Mouse (Mus musculus) stomach, postnatal 0 days (tissue): ENCODE results near the gene 1600014C10Rik.

Experiments used
- CTCF ChIP-seq: IDR thresholded peaks from 2 replicates; pipeline ENCODE4 v1.5.1; 2016; ENCODE audit warnings: antibody characterized with exemption, low read depth, mild to moderate bottlenecking, moderate library complexity
- EP300 ChIP-seq: optimal IDR thresholded peaks from 2 replicates; pipeline ENCODE3; 2016; ENCODE audit warnings: antibody characterized with exemption

DNA sequence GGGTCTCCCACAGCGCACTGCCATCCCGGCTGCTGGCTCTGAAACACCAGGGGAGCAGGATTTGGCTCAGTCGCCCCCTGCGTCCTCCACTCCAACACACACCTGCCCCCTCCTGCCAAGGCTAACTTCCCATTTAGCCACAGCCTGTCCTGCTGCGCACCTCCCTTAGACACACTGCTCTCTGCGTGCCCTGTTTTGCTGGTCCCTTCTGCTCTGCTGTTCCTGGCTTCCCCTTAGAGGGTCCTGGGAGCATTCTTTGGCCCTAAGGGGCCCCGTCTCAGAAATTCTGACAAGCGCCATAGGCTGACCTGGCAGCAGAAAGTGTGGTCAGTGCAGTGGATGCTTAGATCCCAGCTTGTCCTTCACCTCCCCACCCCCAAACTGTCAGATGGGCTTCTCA lies 8.1 kb downstream of the 1600014C10Rik start:
- TF ChIP-seq CTCF (no peak), EP300 (no peak)
